17 mouse cellular contexts compared by ENCODE assay signal in the genomic region with DNA sequence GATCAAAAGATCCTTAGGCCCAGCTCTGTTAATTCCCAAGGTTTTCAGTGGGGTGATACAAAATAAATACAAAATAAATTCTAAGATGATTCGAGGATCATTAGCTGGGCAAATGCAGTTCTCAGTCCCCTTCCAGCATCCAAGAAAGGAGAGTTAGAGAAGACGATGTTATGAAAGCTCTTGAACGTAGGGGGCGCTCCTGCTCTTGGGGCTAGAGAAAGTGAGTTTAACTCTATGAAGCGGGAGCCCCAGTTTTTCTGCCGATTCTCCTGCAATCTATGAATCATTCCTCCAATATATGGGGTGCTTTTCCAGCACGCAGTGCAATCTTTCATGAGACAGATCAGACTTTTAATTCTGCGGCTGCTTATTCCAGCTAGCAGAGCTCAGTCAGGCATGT.
DNase-seq lines count a peak whose midpoint lies in the region; ATAC-seq and TF ChIP-seq lines count a peak whose summit lies in the region.
"Had no signal": no experiment of that assay in that cellular context is flagged by ENCODE, and none has a peak within 500 bp of the region (broad histone marks: within the 10 kb centered on the region; RNA-seq: fewer than 3 reads in every experiment).

No protein-coding gene starts in this region.

- H3K4me2 ChIP-seq in intestine, postnatal 0 days (replicated peaks; ENCODE audit: low read depth), result no peak overlapping the region
- H3K4me2 ChIP-seq in intestine, embryonic 15.5 days (replicated peaks), result no peak overlapping the region
- H3K4me2 ChIP-seq: limb, embryonic 12.5 days; lung, embryonic 15.5 days; midbrain, embryonic 12.5 days; neural tube, embryonic 13.5 days had no signal

- TF ChIP-seq CTCF in intestine, postnatal 0 days (IDR thresholded peaks at IDR 0.05; ENCODE audit: low read depth), result peak; percentile 47

- H3K36me3 ChIP-seq in intestine, postnatal 0 days (ENCODE audit: control insufficient read depth, insufficient read depth), result no peaks in the 10 kb centered on the region
- H3K36me3 ChIP-seq in intestine, embryonic 15.5 days, result no peaks in the 10 kb centered on the region
- H3K36me3 ChIP-seq: limb, embryonic 12.5 days; lung, embryonic 15.5 days; midbrain, embryonic 12.5 days; neural tube, embryonic 13.5 days had no signal

- H3K4me3 ChIP-seq in intestine, postnatal 0 days (ENCODE audit: low read depth, low read length), result no peak overlapping the region
- no peak overlapping the region for H3K4me3 ChIP-seq in intestine, embryonic 15.5 days (replicated peaks)
- H3K4me3 ChIP-seq: limb, embryonic 12.5 days; lung, embryonic 15.5 days; midbrain, embryonic 12.5 days; neural tube, embryonic 13.5 days had no signal

- no peak overlapping the region for H3K27ac ChIP-seq in intestine, postnatal 0 days (ENCODE audit: low read depth, low read length)
- H3K27ac ChIP-seq in intestine, embryonic 15.5 days, result no peak overlapping the region
- H3K27ac ChIP-seq: limb, embryonic 12.5 days; lung, embryonic 15.5 days; midbrain, embryonic 12.5 days; neural tube, embryonic 13.5 days had no signal

- no peak for ATAC-seq in CD4-positive, CD25-positive, alpha-beta regulatory T cell, adult 4 months
- no peak for ATAC-seq in intestine, postnatal 0 days
- no peak for ATAC-seq in intestine, embryonic 15.5 days
- ATAC-seq: forebrain, embryonic 16.5 days; inflammation-experienced regulatory T-cells, adult 6 months had no signal

- H3K9ac ChIP-seq in intestine, postnatal 0 days (ENCODE audit: low read depth, low read length), result no peak overlapping the region
- no peak overlapping the region for H3K9ac ChIP-seq in intestine, embryonic 15.5 days
- H3K9ac ChIP-seq: limb, embryonic 12.5 days; lung, embryonic 15.5 days; midbrain, embryonic 12.5 days; neural tube, embryonic 13.5 days had no signal

- peak; percentile 5 for DNase-seq in CD4-positive, CD25-positive, alpha-beta regulatory T cell, adult 2 months (ENCODE audit: low read depth, low spot score)
- peak; percentile 27 for DNase-seq in retina, embryonic 14.5 days (ENCODE audit: low spot score)
- no peak for DNase-seq in retina, postnatal 1 day
- peak; percentile 82 for DNase-seq in thymus, postnatal 14 days
- no peak for DNase-seq in spleen, postnatal 4 days (ENCODE audit: low spot score in 2 of 2)
- DNase-seq: adrenal gland, postnatal 25 days; cerebellum, adult 11-12 months; heart, adult 11 months had no signal

- H3K4me1 ChIP-seq in intestine, postnatal 0 days (replicated peaks; ENCODE audit: control insufficient read depth, insufficient read depth, low read length), result no peaks in the 10 kb centered on the region
- no peaks in the 10 kb centered on the region for H3K4me1 ChIP-seq in intestine, embryonic 15.5 days (replicated peaks)
- H3K4me1 ChIP-seq: limb, embryonic 12.5 days; lung, embryonic 15.5 days; midbrain, embryonic 12.5 days; neural tube, embryonic 13.5 days had no signal

- no peaks in the 10 kb centered on the region for H3K9me3 ChIP-seq in intestine, postnatal 0 days (ENCODE audit: control insufficient read depth)
- H3K9me3 ChIP-seq in intestine, embryonic 15.5 days, result no peaks in the 10 kb centered on the region
- H3K9me3 ChIP-seq: limb, embryonic 12.5 days; lung, embryonic 15.5 days; midbrain, embryonic 12.5 days; neural tube, embryonic 13.5 days had no signal

- WGBS in intestine, postnatal 0 days, result 66% methylated on average over 8 of the region's 8 CpGs
- WGBS in intestine, embryonic 15.5 days, result 57% methylated on average over 8 of the region's 8 CpGs

- no peaks in the 10 kb centered on the region for H3K27me3 ChIP-seq in intestine, postnatal 0 days (replicated peaks; ENCODE audit: control insufficient read depth, insufficient read depth, low read length)
- no peaks in the 10 kb centered on the region for H3K27me3 ChIP-seq in intestine, embryonic 15.5 days (replicated peaks)
- H3K27me3 ChIP-seq: limb, embryonic 12.5 days; lung, embryonic 15.5 days; midbrain, embryonic 12.5 days; neural tube, embryonic 13.5 days had no signal

Comparison
In these comparisons a context has a peak if more than half of its experiments do, and no peak if none do; other contexts are left out.
1. DNase-seq: peak in CD4-positive, CD25-positive, alpha-beta regulatory T cell, adult 2 months (single experiment), retina, embryonic 14.5 days (single experiment) and thymus, postnatal 14 days (single experiment); none in retina, postnatal 1 day (single experiment) and spleen, postnatal 4 days (0 of 2).